Mouse (Mus musculus) monocyte, adult 2 months (primary cell): ENCODE results near the gene Myo16.

Source experiments
- DNase-seq, 2 experiments: peaks; one replicate each; pipeline ENCODE4 v3.0.0; 2022; ENCODE audit warnings: low spot score in 2 of 2, low read depth in 1 of 2

The Myo16 gene

DNA sequence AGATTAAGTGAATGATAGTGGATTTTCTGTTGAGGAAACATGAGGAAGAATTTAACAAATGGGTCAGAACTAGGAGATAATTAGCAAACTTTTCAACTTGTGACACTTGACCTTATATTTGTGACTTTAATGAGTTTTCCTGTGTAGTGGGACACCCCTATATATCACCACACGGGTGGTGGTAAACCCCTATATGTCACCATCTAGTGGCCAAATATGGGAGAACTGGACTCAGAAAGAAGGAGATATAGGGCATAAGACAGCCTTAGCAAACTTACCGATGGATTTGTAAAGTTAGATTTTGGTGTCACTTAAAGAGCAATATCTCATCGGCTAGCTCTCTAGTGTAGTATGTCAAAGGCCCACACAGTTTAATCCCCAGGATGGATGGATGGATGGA, 147.1 kb downstream of the Myo16 start:
- no peak for DNase-seq

GRCm38 (mm10) chr8:10303061-10303460, 149.3 kb downstream of the Myo16 start:
- DNase-seq = no peak

GRCm38 (mm10) chr8:10303992-10304391, 150.3 kb downstream of the Myo16 start:
- no peak for DNase-seq

- no peak for DNase-seq
Observed at GRCm38 (mm10) chr8:10304721-10305120, 151.0 kb downstream of the Myo16 start.

DNA sequence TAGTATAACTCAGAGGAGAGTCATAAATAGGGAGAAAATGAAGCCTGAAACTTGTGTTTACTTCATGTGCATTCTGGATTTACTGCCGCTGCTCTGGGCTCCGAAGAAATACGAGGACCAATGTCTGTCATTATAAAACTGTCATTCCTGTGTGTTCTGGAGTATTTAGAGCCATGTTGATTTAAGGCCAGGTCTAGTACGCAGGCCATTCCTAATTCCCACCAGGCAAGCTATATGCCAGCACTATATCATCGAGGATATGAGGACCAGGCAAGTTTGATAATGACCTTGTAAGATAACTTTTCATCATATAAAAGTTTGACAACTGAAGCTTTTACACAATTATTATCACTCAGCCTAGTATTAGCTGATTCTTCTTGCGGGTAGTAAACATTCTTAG, 153.6 kb downstream of the Myo16 start:
- no peak for DNase-seq

GRCm38 (mm10) chr8:10307770-10308476, 154.2 kb downstream of the Myo16 start:
- DNase-seq = no peak

- no peak for DNase-seq
Observed at GRCm38 (mm10) chr8:10310470-10310869, 156.8 kb downstream of the Myo16 start.

DNA sequence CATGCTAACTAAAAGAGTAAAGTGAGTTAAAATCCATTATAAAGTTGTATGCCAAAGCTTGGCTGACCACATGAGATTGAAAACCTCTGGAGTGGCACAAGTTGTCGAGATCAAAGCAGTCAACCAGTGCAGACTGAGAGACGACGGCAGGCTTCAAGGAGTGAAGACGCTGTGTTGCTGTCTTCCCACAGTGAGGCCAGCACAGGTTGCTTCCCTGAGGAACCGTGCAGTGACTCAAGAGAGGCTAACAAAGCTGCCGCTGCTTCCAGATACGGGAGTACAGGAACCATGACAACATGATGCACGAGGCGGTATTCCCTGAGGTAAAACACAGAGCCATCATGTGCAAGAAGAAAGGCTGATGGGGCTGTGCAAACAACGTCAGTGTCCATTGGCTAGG, 158.6 kb downstream of the Myo16 start:
- no peak for DNase-seq

DNA sequence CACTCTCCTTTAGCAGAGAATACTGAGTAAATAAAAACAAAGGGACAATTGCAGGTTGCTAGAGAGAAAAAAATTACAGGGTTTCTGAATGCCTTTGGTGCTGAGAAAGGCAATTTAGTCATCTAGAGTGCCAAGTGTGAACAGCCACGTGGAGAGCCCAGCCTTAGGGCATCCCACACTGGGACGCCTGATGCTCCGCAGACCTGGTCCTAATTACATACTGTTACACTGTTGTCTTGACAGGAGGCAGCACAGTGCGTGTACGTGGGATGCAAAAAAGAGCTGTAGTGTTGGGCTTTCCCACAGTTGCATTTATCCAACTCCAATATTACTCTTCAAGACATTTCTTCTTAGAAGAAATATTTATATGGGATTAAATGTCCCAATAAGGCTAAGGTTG, 162.5 kb downstream of the Myo16 start:
- DNase-seq = no peak

- no peak for DNase-seq
Observed at GRCm38 (mm10) chr8:10318103-10318502, 164.4 kb downstream of the Myo16 start.

GRCm38 (mm10) chr8:10350451-10350850, 196.7 kb downstream of the Myo16 start:
- DNase-seq = no peak

GRCm38 (mm10) chr8:10358711-10359110, 205.0 kb downstream of the Myo16 start:
- no peak for DNase-seq

DNA sequence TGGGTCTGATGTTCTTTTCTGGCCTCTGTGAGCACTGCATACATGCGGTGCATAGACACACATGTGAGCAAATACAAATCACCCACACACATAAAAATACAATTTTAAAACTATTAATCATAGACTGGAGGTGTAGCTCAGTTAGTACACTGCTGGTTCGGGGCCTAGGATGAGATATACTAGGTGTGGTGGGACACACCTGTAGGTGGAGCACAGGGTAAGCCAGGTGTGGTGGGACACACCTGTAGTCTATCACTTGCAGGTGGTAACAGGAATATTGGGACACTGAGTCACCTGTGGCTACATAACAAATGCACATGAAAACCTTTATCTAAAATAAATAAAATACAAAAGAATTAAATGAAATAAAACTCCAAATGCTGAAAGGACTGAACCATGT, 209.2 kb downstream of the Myo16 start:
- DNase-seq = no peak

- DNase-seq = no peak
Observed at GRCm38 (mm10) chr8:10363654-10364406, 210.1 kb downstream of the Myo16 start.

GRCm38 (mm10) chr8:10366141-10366540, 212.4 kb downstream of the Myo16 start:
- no peak for DNase-seq

- DNase-seq = no peak
Observed at GRCm38 (mm10) chr8:10372571-10372970, 218.9 kb downstream of the Myo16 start.

DNA sequence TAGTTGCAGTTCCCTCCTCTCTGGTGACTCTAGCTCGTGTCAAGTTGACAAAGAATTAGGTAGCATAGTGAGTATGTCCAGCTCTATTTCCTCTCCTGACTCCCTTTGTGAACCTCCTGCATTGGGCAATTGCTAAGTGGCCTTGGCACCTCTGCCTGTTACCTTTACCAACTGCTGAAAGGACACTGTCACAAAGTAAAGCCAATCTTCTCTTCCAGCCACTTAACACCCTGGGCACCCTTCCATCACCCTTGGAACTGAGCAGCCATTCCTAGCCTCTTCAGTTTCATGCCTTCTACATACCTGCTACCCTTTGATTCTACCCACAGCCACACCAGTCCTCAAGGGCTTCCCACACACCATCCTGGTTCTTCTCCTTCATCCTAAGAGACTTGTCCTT, 233.4 kb downstream of the Myo16 start:
- DNase-seq = no peak

DNA sequence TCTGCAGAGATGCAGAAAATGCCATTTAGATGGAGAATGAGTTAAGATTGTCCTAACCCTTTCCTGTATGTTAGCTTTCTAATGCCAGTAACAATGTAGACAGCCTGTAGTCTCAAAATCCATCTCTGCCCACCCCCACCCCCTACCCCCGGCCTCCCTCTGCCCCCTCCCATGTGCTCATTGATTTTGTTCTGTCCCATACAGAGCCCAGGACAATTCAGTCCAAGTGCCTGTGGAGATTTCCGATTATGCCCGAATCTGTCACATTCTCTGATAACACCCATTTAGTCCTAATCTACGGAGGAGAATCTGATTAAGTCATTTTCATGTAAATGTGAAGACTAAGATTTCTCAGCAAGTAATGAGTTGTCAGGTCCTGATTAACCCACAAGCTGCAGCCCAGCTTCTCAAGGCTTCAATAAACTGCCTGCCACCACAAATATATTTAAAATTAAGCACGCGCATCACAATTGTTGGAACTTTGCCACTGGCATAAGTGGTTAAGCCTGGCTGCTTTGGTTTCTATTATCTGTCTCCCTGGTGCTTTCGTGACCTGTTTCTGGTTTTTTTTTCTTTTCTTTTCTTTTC, 237.5 kb downstream of the Myo16 start:
- no peak for DNase-seq

- DNase-seq = no peak
Observed at GRCm38 (mm10) chr8:10391913-10392312, 238.2 kb downstream of the Myo16 start.

DNA sequence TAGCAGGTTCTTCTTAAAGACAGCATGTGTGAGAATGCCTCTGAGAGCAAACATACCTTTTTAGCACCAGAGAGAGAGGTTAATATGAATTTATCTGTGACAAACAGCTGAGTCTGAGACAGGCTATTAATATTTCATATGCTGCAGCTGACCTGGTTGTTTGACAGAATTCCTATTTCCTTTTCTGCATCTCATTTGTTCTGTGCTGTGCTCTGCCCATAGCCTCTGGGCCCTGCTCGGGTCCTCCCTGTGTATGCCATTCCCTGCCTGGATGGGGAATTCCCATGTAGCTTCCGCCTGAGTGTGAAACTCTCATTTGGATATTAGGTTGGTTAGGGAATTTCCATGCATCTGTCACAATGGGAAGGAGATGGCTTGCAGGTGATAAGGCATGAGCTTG, 240.8 kb downstream of the Myo16 start:
- DNase-seq = no peak

GRCm38 (mm10) chr8:10395146-10395545, 241.4 kb downstream of the Myo16 start:
- no peak for DNase-seq

DNA sequence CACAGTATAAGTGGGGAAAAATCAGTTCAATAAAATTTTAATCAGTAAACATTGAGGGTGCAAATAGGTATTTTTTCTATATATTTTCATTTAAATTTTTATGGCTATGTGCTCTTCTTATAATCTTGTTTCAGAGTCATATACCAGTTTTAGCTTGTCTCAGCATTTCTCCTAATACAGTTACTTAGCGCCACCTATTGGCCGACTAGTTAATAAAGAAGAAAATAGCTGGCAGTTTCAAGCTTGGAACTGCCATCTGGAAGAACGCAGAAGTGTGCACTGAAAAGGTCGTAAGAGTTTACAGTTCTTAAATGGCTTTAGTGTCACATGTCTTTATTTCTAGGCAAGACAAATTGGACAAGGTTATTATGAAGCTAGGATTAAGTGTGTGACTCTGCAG, 248.9 kb downstream of the Myo16 start:
- DNase-seq = no peak
